Mouse (Mus musculus) neural tube, embryonic 11.5 days (tissue): ENCODE measurements around the gene Eml4. TPM values are rescaled to one million over a fixed set of nuclear protein-coding genes. Genes with fewer than 3 reads are reported as not detected.

Source experiments
- polyA plus RNA-seq: library from polyadenylated mRNA; unstranded; fragments of >200 nt; fragmentation: Nextera tagmentation; extraction: Ambion mirVana; gene quantifications from 2 replicates; pipeline ENCODE4 v1.2.1, GENCODE M21; 2014

Eml4 gene
- polyA plus RNA-seq, 1 experiment from 2014 or later = 59.8 TPM

Other genes with a start within 250 kb of the Eml4 start
- gene Pkdcc, start 135.6 kb upstream of the Eml4 start, polyA plus RNA-seq = 15.5 and 17.5 TPM in 2 replicates
- gene Cox7a2l, start 166.4 kb downstream of the Eml4 start, polyA plus RNA-seq = 159 and 160 TPM in 2 replicates